In genomic region chr5:139007141-139007775, GRCm38 (mm10) we compare ENCODE assay signal across 11 mouse cellular contexts. TPM values are rescaled to one million over a fixed set of nuclear protein-coding genes. Genes with fewer than 3 reads are reported as not detected.
DNase-seq lines count a peak whose midpoint lies in the region; ATAC-seq and TF ChIP-seq lines count a peak whose summit lies in the region.
"Had no signal": no experiment of that assay in that cellular context is flagged by ENCODE, and none has a peak within 500 bp of the region (broad histone marks: within the 10 kb centered on the region; RNA-seq: fewer than 3 reads in every experiment).

No protein-coding gene starts in this region.

- TF ChIP-seq CTCF in heart, adult 2 months (IDR thresholded peaks at IDR 0.05): peak; percentile 77
- peak in 1 of 2 experiments; percentile 87; a peak in 2 of 4 replicates for TF ChIP-seq CTCF in CH12.LX (conservative IDR thresholded peaks at IDR 0.05 in 1 of 2, IDR thresholded peaks at IDR 0.05 in 1 of 2; ENCODE audit: low read depth in 2 of 2, low read length in 2 of 2)

- H3K4me2 ChIP-seq in CH12.LX (ENCODE audit: insufficient read depth, low read depth, poor library complexity, severe bottlenecking): no peak overlapping the region
- H3K4me2 ChIP-seq: heart, embryonic 12.5 days had no signal

- H3K27ac ChIP-seq in heart, adult 2 months: no peak overlapping the region
- no peak overlapping the region for H3K27ac ChIP-seq in CH12.LX (ENCODE audit: insufficient read depth, low read depth)

- TF ChIP-seq RAD21 in CH12.LX (IDR thresholded peaks at IDR 0.05; ENCODE audit: low read depth, low read length): peak; percentile 76

- no peaks in the 10 kb centered on the region for H3K4me1 ChIP-seq in heart, adult 2 months (ENCODE audit: control insufficient read depth, insufficient read depth, low read length)
- H3K4me1 ChIP-seq in CH12.LX (ENCODE audit: control insufficient read depth in 1 of 2, insufficient read depth in 2 of 2): peaks cover 0 to 8% of the 10 kb centered on the region in 2 experiments; a peak in 1 of 4 replicates
- H3K4me1 ChIP-seq: heart, embryonic 12.5 days had no signal

- H3K9me3 ChIP-seq in CH12.LX (replicated peaks; ENCODE audit: low read length): peaks cover under 1% of the 10 kb centered on the region
- H3K9me3 ChIP-seq: G1E; heart, embryonic 12.5 days; megakaryocyte, embryonic 14.5 days had no signal

- H3K36me3 ChIP-seq in heart, adult 2 months (ENCODE audit: control insufficient read depth, insufficient read depth, low read length): no peaks in the 10 kb centered on the region
- H3K36me3 ChIP-seq in CH12.LX (replicated peaks in 1 of 2; ENCODE audit: control insufficient read depth in 1 of 2, insufficient read depth in 1 of 2, low read length in 1 of 2): no peaks in the 10 kb centered on the region
- H3K36me3 ChIP-seq: G1E; heart, embryonic 12.5 days had no signal

- TF ChIP-seq POLR2A in heart, adult 2 months (IDR thresholded peaks at IDR 0.05; ENCODE audit: insufficient read depth, low read depth, low read length): no peak
- no peak for TF ChIP-seq POLR2A in CH12.LX (IDR thresholded peaks at IDR 0.05; ENCODE audit: low read depth, low read length)

- DNase-seq in heart, adult 2 months: peak in 1 of 2 experiments; percentile 22
- no peak for DNase-seq in heart, adult 8-10 months (ENCODE audit: low spot score)
- peak; percentile 46 for DNase-seq in CH12.LX (ENCODE audit: extremely low read depth)
- DNase-seq in cerebellum, adult 9-11 months: peak; percentile 50
- peak; percentile 82 to 87 for DNase-seq in kidney, postnatal 25 days
- no peak for DNase-seq in gastrocnemius, adult 18-20 months (ENCODE audit: low spot score)
- no peak for DNase-seq in thymus, postnatal 36 days

- intact Hi-C loops in heart, adult 2 months (cut with DNase I): loop anchor here (1.0 to 2.0 kb wide), 2 partner anchors 149 to 158 kb away; no protein-coding TSS in a partner anchor

- no peak for TF ChIP-seq EP300 in heart, adult 2 months (IDR thresholded peaks at IDR 0.05; ENCODE audit: insufficient read depth, low read depth, low read length)
- TF ChIP-seq EP300 in CH12.LX (IDR thresholded peaks at IDR 0.05; ENCODE audit: low read length): no peak

- no peak for ATAC-seq in erythroid progenitor cell, adult 5-6 weeks (replicated peaks; ENCODE audit: low FRiP score, poor library complexity, severe bottlenecking)

- H3K9ac ChIP-seq in heart, adult 2 months (ENCODE audit: low read depth, low read length): no peak overlapping the region
- H3K9ac ChIP-seq in CH12.LX (ENCODE audit: insufficient read depth, low read depth): no peak overlapping the region
- H3K9ac ChIP-seq: heart, embryonic 12.5 days had no signal

- no peak overlapping the region for H3K4me3 ChIP-seq in heart, adult 2 months
- no peak overlapping the region for H3K4me3 ChIP-seq in CH12.LX (replicated peaks in 1 of 3; ENCODE audit: low read depth in 2 of 3, low read length in 2 of 3, poor library complexity in 1 of 3)
- H3K4me3 ChIP-seq: heart, embryonic 12.5 days had no signal

- in situ Hi-C loops in CH12.LX (cut with MboI; ENCODE audit: low pct_ligation_motif_present, low pct_unique_long_range_greater_than_20kb, low sequenced_read_pairs): loop anchor here (5.0 kb wide), 1 partner anchor 150 kb away; no protein-coding TSS in a partner anchor

- H3K79me2 ChIP-seq in heart, adult 2 months (replicated peaks; ENCODE audit: control insufficient read depth, insufficient read depth, low read length): no peaks in the 10 kb centered on the region
- H3K79me2 ChIP-seq in CH12.LX (replicated peaks; ENCODE audit: control insufficient read depth, extremely low read depth, insufficient read depth, poor library complexity, severe bottlenecking): no peaks in the 10 kb centered on the region

- dilution Hi-C loops in CH12.LX (cut with MboI; ENCODE audit: extremely low pct_ligation_motif_present, extremely low pct_unique_long_range_greater_than_20kb, low sequenced_read_pairs): no loop called here

- H3K27me3 ChIP-seq in heart, adult 2 months (ENCODE audit: control insufficient read depth, insufficient read depth, low read length): no peaks in the 10 kb centered on the region
- H3K27me3 ChIP-seq in CH12.LX (replicated peaks): no peaks in the 10 kb centered on the region

- WGBS in heart, adult 2 months: 41% methylated on average over 4 of the region's 4 CpGs

TF ChIP-seq in CH12.LX, 34 proteins besides CTCF, POLR2A, EP300 and RAD21:
- TF ChIP-seq ETS1 (conservative IDR thresholded peaks at IDR 0.05; ENCODE audit: low read depth, low read length) (no peak), SMC3 (IDR thresholded peaks at IDR 0.05; ENCODE audit: low read depth, low read length) (peak; percentile 98), ZC3H11A (IDR thresholded peaks at IDR 0.05; ENCODE audit: low read depth, low read length) (peak; percentile 77)

RNA-seq across cellular contexts. Expression of gene Pdgfa, which starts 10.1 kb away (rescaled TPM):
- 10 to 100 TPM; 19.6 to 20.7 TPM for total RNA-seq in heart, adult 2 months (2021)
- 13.2 and 14.2 TPM in 2 replicates for polyA plus RNA-seq in heart, adult 2 months (2012; rRNA removed)
- 10 to 100 TPM; 18.3 to 23.9 (median 20.6) TPM for total RNA-seq in heart, adult 8-10 months (2022)
- total RNA-seq in CH12.LX (2012; rRNA removed): 20.3 and 26.5 TPM in 2 replicates
- 24.4 and 30.7 TPM in 2 replicates for total RNA-seq in CH12.LX (2014; rRNA removed)
- 22.2 and 27.5 TPM in 2 replicates for polyA plus RNA-seq in CH12.LX (2012; ENCODE audit: insufficient read length, low read depth)
- total RNA-seq in erythroid progenitor cell, adult 5-6 weeks (2015; ENCODE audit: low replicate concordance): not detected in 2 replicates
- 0.77 TPM in 1 of 2 replicates, not detected in the other for total RNA-seq in erythroid progenitor cell, adult 5-6 weeks (2017; ENCODE audit: low replicate concordance)
- total RNA-seq in gastrocnemius, adult 18-20 months (2021): 10 to 100 TPM; 18.8 to 22.9 TPM
- total RNA-seq: G1E had no signal
- polyA plus RNA-seq: G1E had no signal

Comparison
In these comparisons a context has a peak if more than half of its experiments do, and no peak if none do; other contexts are left out.
1. DNase-seq: peak in CH12.LX (single experiment), cerebellum, adult 9-11 months (single experiment) and kidney, postnatal 25 days (2 of 2); none in heart, adult 8-10 months (single experiment), gastrocnemius, adult 18-20 months (single experiment) and thymus, postnatal 36 days (0 of 2).
2. RNA of gene Pdgfa, which starts 10.1 kb away (total RNA-seq): 20.3 to 30.7 TPM in CH12.LX, 18.8 to 22.9 TPM in gastrocnemius, adult 18-20 months, 18.3 to 23.9 TPM in heart, adult 8-10 months and 19.6 to 20.7 TPM in heart, adult 2 months; 0.77 TPM in erythroid progenitor cell, adult 5-6 weeks; every median in the first group is over 10 times any median in the second.